Mouse (Mus musculus): ENCODE measurements around the gene Ankrd16.
A peak's percentile ranks its signal among the peaks of the same experiment; 100 is the strongest.

Ankrd16 gene

DNA sequence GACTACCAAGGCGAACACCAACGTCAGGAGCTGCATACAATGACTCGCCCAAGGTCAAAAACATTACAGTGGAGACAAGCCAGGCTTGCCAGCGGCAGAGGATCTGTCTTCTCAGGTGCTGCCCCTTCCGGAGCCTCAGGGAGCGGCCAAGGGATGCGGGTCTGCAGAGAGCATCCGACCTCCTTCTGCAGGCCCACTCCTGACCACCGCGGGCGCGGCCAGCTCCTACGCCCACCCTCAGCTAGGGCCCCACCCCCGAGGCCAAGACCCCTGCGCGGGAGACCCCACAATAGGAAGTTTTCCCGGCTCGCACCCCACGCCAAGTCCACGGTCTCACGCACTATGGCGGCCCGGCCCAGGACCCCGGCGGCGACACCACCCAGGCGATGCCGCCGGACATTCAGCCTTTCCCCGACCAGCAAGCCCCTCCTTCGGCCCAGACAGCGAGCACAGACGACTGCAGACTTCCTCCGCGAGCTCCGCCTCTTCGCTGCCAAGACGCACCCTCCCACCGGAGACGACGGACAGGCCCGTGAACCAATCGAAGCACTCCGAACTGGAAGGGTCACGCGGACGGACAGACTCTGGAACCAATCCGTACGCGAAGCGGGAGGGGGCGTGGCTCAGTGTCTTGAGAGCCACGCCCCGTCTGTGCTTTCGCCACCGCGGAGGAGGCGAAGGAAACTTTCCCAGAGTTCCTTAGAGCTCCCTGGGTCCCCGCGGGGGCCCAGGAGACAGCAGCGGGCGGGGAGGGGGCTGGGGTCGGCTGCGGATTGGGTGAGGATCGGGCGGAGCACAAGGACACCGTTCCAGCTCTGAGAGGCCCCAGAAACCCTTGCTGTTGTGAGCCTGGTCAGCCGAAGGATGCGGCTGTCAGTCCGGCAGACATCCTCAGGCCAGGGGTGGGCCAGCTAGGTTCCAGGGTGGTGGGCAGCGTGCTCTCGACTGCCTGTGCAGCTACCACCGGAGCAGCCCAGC lies at the start of gene Ankrd16, which contains the start of gene Fbh1:
TSS of gene Ankrd16 (plus strand) at position 786 of the 978 bp plus-strand sequence.
TSS of gene Fbh1 (minus strand) at position 492 of the 978 bp plus-strand sequence.
- peak; percentile 99 to 100 for DNase-seq

DNA sequence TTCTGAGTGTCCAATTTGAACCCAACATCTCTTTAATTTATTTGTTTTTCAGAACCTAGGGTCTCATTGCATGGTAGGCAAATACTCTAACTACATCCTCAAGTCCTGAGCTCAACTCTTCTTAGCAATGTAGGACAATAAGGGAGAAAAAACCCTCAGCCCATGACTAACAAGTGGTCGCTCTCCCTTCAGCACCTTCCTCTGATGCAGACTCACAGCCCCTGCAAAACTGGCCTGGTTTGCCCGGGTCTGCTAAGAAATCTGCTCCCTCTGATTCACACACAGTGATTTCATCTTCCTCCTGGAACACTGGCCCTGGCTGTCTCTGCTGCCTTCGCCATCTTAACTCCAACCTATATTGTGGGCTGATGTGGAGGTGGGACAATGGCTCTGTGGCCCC lies 48.6 kb upstream of the Ankrd16 start:
- no peak for DNase-seq

DNA sequence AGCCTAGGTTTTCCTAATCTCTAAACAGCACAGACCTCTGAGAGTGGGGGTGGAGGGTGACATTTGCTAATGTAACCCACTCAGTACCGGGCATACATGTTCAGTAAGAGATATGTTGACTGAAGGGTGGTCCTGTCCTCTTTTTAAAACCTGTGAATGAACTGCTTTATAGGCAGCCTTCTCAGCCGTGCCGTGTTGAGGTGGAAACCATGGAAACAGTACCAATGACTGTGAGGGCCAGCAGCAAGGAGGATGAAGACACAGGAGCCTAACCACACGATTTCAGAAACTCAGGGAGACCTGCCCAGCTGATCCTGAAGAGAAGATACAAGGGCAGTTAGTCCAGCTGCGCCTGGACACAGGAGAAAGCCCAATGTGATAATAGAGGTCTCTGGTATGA lies 44.7 kb upstream of the Ankrd16 start:
- no peak for DNase-seq

DNA sequence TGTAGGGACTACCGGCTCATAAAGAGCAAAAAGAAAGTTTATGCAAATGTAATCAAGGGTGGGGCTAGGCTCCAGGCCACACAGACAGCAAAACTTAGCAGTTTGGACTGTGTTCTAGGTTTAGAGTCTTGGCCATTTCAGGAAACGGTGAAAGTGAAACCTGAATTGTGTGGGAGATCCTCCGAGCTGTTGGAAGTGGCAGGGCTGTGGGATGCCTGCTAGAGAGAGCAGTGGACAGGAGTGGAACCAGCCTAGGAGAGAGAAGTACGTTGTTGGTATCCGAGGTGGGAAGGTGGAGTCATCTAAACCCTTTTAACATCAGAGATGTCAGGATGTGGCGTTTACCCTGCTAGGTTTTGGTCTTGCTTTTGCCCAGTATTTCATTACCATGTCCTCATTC lies 41.8 kb upstream of the Ankrd16 start:
- no peak for DNase-seq

DNA sequence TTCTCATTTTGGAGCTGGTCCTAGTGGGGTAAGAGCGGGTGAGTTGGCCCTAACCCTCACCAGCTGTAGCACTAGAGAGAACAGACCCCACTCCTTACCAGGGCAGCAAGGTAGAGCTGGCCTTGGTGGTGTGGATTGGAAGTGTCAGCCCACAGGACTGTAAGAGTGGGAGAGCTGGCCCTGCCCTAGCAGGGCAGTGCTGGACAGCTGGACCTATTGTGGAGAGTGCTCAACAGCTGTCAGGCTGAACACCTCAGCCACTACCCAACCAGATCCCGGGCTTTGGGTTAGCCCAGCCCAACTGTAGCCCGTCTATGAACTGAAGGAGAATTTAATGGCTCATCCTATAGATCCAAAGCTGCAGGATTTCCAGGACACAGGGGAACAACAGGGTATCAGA lies 38.9 kb upstream of the Ankrd16 start:
- no peak for DNase-seq

DNA sequence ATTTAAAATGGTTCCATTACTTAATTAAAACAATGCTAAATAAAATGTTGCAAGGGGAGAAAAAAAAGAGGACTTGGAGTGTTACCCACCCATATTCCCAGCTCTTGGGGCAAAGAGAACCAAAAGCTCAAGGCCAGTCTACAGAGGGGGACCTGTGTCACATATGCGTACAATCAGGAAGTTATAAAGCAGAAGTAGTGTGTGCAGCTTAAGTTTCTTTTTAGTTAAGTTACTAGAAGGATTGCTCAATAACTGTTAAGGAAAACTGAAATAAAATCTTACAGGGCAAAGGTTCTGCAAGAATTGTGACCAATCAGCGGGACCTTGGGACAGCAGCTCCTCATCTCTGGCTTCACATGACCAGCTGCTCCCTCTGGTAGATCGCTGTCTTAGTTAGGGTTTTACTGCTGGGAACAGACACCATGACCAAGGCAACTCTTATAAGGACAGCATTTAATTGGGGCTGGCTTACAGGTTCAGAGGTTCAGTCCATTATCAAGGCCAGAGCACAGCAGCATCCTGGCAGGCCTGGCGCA lies 38.1 kb upstream of the Ankrd16 start:
- DNase-seq: no peak

DNA sequence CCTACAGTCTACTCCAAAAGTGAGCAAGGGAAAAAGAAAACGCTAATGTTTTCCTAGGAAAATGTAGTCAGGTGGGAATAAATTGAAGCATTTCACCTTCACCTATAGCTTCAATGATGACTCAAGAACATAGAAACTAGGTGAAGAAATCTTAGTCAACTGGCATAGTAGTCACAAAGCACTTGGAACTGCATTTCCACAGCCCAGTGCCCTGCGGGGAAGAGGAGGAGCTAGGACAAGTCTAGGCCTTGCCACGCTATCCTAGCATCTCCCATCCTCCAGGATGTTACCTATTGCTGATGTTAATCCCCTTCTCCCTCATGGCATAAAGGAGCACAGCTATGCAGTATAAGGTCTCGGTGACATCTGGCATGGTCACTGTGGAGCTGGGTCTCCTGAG lies 15.1 kb upstream of the Ankrd16 start:
- DNase-seq: no peak

DNA sequence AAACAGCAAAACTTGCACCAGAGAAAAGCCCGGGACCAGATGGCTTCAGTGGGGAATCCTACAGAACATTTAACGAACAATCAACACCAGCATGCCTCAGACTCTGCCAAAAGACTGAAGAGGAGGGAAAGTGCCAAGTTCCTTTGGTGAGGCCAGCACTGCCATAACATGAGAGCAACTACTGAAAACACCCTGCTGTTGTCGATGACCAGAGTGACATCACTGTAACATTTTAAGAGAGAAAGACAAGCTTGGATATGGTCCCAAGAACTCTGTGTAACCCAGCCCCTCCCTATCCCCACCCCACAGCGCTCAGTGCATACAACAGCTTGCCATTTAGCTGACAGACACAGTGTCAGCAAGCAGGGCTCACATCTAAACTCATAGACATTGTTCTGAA lies 12.0 kb upstream of the Ankrd16 start:
- DNase-seq: no peak

DNA sequence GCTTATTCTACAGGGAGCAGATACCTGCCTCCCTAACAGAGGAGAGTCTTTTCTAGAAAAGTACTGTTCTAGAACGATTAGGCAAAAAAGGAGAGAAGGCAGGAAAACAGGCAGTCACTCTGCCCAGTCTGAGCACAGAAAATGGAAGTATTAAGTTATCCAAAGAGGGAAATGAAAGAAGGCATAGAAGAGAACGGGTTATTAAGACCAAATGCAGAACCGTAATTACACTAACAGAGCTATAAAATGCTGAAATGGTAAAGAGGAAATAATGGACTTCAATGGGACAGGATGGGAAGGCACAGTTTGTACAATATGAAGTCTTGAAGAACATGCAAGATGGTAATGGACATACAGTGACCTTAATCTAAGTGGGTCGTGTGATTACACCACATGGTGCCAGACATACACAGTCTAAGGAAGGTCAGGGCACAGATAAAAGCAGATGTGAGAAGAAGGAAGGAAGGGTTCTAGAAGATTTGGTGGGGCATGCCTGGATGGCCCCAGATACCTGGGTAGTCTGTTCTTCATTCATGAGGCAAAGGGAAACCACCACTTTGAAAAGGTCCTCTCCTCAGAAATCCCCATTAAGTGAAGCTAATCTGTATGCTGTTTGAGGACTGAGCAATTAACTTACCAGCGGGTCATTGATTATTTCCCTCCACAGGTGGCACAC lies 11.1 kb upstream of the Ankrd16 start:
- DNase-seq: no peak

DNA sequence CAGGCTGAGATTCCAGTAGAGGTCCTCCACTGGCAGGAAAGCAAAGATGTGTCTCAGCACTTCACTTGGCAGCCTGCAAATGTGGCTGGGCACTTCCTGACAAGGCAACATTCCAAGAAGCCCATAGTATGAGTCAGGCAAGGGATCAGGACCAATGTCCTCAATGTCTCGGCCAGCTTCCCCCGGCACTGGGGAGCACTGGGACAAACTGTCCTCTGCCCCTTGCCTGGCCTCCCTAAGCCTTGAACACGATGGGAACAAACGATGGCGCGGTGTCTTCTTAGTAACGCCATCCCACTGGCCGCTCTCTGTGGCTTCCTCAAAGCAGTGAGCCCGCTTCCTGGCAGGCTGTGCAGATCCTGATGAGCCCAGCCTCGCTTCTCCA lies 10.5 kb upstream of the Ankrd16 start:
- DNase-seq: no peak

DNA sequence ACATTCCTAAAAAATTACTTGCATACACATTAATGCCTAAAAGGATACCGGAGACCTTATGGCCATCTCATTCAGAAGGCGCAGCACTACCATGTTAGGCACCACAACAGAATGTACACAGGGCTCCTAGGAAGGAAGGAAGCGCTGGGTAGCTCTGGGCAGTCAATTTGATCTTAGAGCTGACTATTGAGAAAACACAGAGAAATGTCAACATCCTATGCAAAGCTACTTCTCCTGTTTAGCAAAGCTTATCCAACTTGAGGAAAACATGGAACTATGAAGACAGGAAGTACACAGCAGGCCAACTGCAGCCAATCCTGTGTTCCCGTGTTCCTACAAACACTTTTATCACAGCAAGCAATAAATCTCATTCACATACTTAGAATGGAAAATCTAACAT lies 6.0 kb upstream of the Ankrd16 start:
- no peak for DNase-seq

DNA sequence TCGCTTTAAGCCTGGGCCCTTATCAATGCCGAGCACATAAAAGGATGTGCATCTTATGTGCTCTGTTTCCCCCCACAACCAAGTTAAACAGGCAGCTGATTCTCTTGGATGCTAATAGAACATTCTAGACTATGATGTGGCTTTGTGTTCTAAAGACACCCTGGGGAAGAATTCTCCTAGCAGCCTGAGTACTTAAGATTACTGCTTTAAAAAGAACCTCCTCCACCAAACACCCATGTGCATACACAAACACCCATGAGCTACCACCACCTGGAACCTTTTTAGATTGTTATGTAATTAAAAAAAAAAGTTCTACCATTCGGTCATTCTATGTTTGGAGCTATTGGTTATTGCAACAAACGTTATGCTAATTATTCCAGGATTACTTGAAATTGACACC lies 5.3 kb upstream of the Ankrd16 start:
- DNase-seq: no peak

DNA sequence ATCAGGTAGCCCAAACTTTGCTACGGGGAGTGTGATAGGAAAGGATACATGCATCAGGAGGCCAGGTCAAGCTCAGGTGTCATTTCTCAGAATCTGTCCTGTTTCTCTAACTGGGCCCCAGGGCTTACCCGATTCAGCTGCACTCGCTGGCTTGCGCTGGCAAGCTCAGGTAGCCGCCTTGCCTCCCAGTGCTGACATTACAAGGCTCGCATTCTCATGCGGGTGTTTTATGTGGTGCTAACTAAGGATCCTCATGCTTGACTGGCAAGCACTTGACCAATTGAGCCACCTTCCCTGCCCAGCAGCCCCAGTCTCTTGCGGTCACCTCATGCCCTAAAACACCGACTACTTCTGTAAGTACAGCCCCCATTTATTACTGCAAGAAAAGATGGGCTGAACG lies 3.2 kb upstream of the Ankrd16 start:
- DNase-seq: no peak

DNA sequence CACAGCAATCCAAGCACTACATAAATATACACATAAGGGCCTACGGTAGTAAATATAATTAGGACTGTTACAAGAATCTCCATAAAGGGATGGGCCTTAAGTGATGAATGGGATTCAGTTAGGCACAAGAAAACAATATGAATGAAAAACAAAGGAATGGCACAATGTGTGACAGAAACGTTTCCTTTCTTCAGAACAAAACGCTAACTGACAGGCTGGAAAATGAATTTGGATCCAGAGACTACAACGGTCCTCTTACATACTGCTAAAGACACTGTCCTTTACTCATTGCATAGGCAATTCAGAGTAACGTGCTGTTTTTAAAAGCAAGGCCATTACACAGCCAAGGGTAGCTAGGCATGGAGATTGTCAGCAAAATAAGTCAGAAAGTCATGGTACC lies 2.6 kb upstream of the Ankrd16 start:
- DNase-seq: no peak

DNA sequence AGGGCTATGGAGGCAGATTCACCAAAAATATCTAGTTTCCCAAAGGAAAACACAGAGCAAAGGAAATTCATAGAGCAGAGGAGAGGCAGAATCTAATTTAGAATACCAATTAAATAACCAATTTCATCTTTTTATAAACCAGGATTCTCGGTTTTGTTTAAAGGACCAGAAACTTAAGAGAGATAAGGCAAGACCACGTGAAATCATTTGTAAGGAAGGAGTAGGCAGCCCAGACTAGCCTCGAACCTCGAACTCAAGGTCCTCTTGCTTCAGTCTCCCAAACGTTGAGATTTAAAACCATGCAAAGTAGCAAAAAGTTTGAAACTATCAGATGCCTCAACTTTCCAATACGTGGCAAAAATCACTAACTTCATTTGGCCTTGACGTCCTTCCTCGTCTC lies 1.3 kb upstream of the Ankrd16 start:
- DNase-seq: no peak

DNA sequence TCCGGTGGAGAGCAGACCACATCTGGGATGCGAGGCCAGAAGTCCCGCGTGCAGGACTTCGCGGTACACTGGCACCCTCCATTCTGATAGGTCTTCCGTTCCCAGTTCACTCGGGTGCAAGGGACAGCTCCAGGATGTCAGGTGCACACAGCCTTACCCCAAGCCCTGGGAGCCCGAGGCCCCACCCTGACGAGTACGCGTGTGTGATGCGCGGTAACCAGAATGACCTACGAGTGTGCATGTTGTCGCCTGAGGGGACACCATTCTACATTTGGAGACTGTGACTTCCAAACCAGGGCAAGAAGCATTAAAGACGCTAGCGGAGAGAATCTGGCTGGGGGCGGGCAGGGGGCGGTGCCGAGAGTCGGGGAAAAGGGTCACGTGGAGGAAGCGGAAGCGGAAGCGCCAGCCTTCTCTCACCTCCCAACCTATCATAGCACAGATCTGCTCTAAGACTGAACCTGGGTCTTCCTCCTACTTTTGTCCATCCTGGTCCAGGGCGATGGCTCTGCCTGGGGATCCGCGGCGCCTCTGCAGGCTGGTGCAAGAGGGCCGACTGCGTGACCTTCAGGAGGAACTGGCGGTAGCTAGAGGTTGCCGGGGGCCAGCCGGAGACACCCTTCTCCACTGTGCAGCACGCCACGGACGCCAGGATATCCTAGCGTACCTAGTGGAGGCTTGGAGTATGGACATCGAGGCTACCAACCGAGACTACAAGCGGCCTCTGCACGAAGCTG lies 579 bp downstream of the Ankrd16 start:
- peak; percentile 69 to 73 for DNase-seq

DNA sequence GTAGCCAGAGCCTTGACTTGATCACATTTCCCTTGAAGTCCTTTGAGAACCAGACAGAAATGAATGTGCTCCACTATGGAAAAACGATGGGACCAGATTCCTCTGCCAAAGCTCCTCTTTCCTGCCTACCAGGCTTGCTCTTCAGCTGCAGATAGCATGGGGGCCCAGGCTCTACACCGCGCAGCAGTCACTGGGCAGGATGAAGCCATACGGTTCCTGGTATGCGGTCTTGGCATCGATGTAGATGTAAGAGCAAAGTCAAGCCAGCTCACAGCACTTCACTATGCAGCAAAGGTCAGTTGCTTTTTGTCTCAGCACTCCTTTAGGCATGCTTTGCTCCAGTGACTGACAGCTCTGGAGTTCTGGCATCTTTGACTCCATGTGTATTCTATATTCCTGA lies 6.5 kb downstream of the Ankrd16 start:
- DNase-seq: no peak

DNA sequence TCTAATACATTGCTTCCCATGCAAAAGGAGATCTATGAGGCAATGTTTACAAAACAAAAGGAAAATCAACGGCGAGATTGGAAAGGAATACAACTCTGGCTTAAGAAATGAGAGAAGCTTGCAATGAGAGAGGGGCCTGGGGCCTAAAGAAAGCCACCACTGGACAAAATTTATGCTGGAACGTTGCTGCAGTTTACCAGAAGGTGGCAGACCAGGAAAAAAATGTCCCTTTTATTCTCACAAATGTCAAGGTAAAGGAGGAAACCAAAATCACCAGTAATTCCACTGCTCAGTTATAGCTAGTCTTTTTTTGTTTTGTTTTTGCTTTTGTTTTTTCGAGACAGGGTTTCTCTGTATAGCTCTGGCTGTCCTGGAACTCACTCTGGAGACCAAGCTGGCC lies 17.0 kb downstream of the Ankrd16 start:
- DNase-seq: no peak

DNA sequence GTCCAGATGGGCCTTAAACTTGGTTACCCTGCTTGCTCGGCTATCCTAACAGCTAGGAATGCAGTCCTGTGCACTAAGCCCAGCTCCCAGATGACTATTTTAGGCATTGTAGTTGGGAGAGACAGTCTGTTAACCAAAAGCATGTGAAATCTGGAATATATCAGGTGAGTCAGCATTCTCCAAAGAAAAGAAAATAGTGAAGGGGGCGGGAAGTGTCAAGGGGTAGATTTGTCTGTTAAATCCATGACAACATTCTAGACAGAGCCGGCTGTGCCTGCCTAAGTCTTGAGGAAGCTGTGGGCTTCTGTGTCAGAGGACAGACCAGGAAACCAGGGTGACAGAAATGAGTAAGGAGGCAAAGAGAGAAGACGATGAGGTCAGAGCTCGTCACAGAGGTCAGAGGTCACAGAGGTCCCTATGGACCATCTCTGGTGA lies 20.3 kb downstream of the Ankrd16 start:
- no peak for DNase-seq

DNA sequence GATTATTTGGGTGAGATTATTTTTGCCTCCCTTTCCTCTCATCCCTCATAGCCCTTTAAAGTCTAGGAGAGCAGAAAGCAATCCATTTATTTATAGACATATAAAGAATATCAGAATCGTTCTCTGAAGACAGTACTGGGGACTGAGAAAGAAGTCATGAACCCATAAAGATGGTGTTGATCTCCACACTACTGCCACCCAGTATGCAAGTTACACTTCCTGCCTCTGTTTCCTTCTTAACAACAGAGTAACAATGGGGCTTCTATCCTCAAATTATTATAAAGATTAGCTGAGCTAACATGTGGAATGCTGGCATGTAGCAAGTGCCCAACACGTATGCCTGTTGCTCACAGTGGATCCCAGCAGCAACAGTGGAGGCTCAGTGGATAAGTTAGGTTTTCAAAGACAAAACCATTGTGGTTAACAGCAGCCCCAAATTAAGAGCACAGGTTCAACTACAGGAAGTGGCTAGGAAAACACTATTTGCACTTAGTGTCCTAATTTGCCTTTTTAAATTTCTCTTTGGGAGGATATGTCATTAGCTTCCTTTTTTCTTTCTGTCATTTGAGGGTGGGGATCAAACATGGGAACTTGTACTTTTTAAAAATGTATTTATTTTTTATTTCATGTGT lies 23.7 kb downstream of the Ankrd16 start:
- no peak for DNase-seq

All from thymus, adult 18-20 months (tissue).